Mouse (Mus musculus) limb, embryonic 15.5 days (tissue): ENCODE results near the gene Cuedc2. TPM values are rescaled to one million over a fixed set of nuclear protein-coding genes. Genes with fewer than 3 reads are reported as not detected.

Experiments used
- ATAC-seq: fragments of 200-750 bp; cut with Nextera tagmentation; 2 replicates; pipeline ENCODE4 v1.8.0; 2017; ENCODE audit warnings: low read depth, moderate TSS enrichment; ENCODE audit not compliant: insufficient number of reproducible peaks, low FRiP score, low TSS enrichment
- H3K27ac ChIP-seq: fragments of 300-500 bp; sonication (generic); 2 replicates; pipeline ENCODE4 v1.5.1; 2015; ENCODE audit warnings: moderate library complexity, mild to moderate bottlenecking, inconsistent platforms
- H3K27me3 ChIP-seq: fragments of 300-500 bp; sonication (generic); 2 replicates; pipeline ENCODE4 v1.6.1; 2015; ENCODE audit warnings: inconsistent platforms
- H3K36me3 ChIP-seq: fragments of 300-500 bp; sonication (generic); 2 replicates; pipeline ENCODE4 v1.6.1; 2015; ENCODE audit warnings: inconsistent platforms
- H3K4me1 ChIP-seq: fragments of 300-500 bp; sonication (generic); 2 replicates; pipeline ENCODE4 v1.6.1; 2015; ENCODE audit warnings: inconsistent platforms
- H3K4me2 ChIP-seq: fragments of 300-500 bp; sonication (generic); 2 replicates; pipeline ENCODE4 v1.6.1; 2015; ENCODE audit warnings: mild to moderate bottlenecking, inconsistent platforms
- H3K4me3 ChIP-seq: fragments of 300-500 bp; sonication (generic); 2 replicates; pipeline ENCODE4 v1.5.1; 2015; ENCODE audit warnings: mild to moderate bottlenecking, inconsistent platforms
- H3K9ac ChIP-seq: fragments of 300-500 bp; sonication (generic); 2 replicates; pipeline ENCODE4 v1.6.1; 2015; ENCODE audit warnings: inconsistent platforms
- H3K9me3 ChIP-seq: fragments of 300-500 bp; sonication (generic); 2 replicates; pipeline ENCODE4 v1.6.1; 2016; ENCODE audit warnings: inconsistent platforms
- WGBS: fragments of 180-500 bp; shearing (Covaris S2); methylation state at CpG from one replicate; pipeline ENCODE4 v1.1.7; 2015; 5-methylcytosine and 5-hydroxymethylcytosine counted together
- polyA plus RNA-seq: library from polyadenylated mRNA; unstranded; fragments of >200 nt; fragmentation: Nextera tagmentation; extraction: Ambion mirVana; gene quantifications from 2 replicates; pipeline ENCODE4 v1.2.1, GENCODE M21; 2015

Cuedc2 gene
- polyA plus RNA-seq, 1 experiment from 2014 or later: 150 TPM

- H3K9me3 ChIP-seq: no peaks in the 10 kb centered on the region
- H3K27ac ChIP-seq: no peak overlapping the region
- H3K27me3 ChIP-seq: peaks cover 42% of the 10 kb centered on the region
- peaks cover 46% of the 10 kb centered on the region for H3K36me3 ChIP-seq
- peak overlapping the region; percentile 41 for H3K4me3 ChIP-seq
- ATAC-seq: no peak
- H3K4me2 ChIP-seq: peak overlapping the region; percentile 84
- under 1% methylated on average over 45 of the region's 47 CpGs for WGBS
- 0 out of 2 replicates have a peak overlapping the region, but pooled peaks have one; percentile 27 for H3K9ac ChIP-seq
- H3K4me1 ChIP-seq: peaks cover 35% of the 10 kb centered on the region
Observed at GRCm38 (mm10) chr19:46308706-46309435, 29.6 kb downstream of the Cuedc2 start.

- ATAC-seq: no peak
- Histone ChIP-seq H3K27me3 (peaks cover 37% of the 10 kb centered on the region), H3K4me1 (peaks cover 40% of the 10 kb centered on the region), H3K4me2 (peak overlapping the region; percentile 84), H3K4me3 (peak overlapping the region; percentile 41), H3K36me3 (peaks cover 46% of the 10 kb centered on the region), H3K9me3 (no peaks in the 10 kb centered on the region), H3K9ac (no peak overlapping the region), H3K27ac (no peak overlapping the region)
- 68% methylated on average over 16 of the region's 16 CpGs for whole genome bisulfite sequencing
Observed at GRCm38 (mm10) chr19:46308303-46308702, 30.2 kb downstream of the Cuedc2 start.

- Histone ChIP-seq H3K9ac (no peak overlapping the region), H3K27ac (no peak overlapping the region), H3K9me3 (no peaks in the 10 kb centered on the region), H3K36me3 (peaks cover 44% of the 10 kb centered on the region), H3K27me3 (peaks cover 32% of the 10 kb centered on the region), H3K4me2 (no peak overlapping the region), H3K4me1 (peaks cover 40% of the 10 kb centered on the region), H3K4me3 (no peak overlapping the region)
- WGBS: 84% methylated on average over 16 of the region's 16 CpGs
- no peak for ATAC-seq
Observed at GRCm38 (mm10) chr19:46307781-46308180, 30.7 kb downstream of the Cuedc2 start.

GRCm38 (mm10) chr19:46306751-46307289, 31.7 kb downstream of the Cuedc2 start:
- WGBS: 93% methylated on average over 9 of the region's 9 CpGs
- H3K27ac ChIP-seq: no peak overlapping the region

GRCm38 (mm10) chr19:46306268-46306610, 32.3 kb downstream of the Cuedc2 start:
- H3K9me3 ChIP-seq: no peaks in the 10 kb centered on the region
- H3K27ac ChIP-seq: no peak overlapping the region
- peaks cover 27% of the 10 kb centered on the region for H3K27me3 ChIP-seq
- peak overlapping the region; percentile 46 for H3K9ac ChIP-seq
- peaks cover 29% of the 10 kb centered on the region for H3K36me3 ChIP-seq
- WGBS: 53% methylated on average over 5 of the region's 5 CpGs
- no peak for ATAC-seq
- peaks cover 40% of the 10 kb centered on the region for H3K4me1 ChIP-seq
- H3K4me3 ChIP-seq: peak overlapping the region; percentile 71
- peak overlapping the region; percentile 98 for H3K4me2 ChIP-seq

More at GRCm38 (mm10) chr19:46306751-46307289, 31.7 kb downstream of the Cuedc2 start:
- Histone ChIP-seq H3K4me3 (no peak overlapping the region), H3K9ac (no peak overlapping the region), H3K4me2 (no peak overlapping the region), H3K9me3 (no peaks in the 10 kb centered on the region), H3K4me1 (peaks cover 40% of the 10 kb centered on the region), H3K36me3 (peaks cover 35% of the 10 kb centered on the region), H3K27me3 (peaks cover 27% of the 10 kb centered on the region)
- no peak for ATAC-seq

GRCm38 (mm10) chr19:46305432-46306267, 32.9 kb downstream of the Cuedc2 start:
- Histone ChIP-seq H3K4me3 (peak overlapping the region; percentile 71), H3K4me2 (peak overlapping the region; percentile 98), H3K9ac (peak overlapping the region; percentile 46), H3K9me3 (no peaks in the 10 kb centered on the region), H3K4me1 (peaks cover 40% of the 10 kb centered on the region), H3K27ac (peak overlapping the region; percentile 80), H3K27me3 (peaks cover 24% of the 10 kb centered on the region), H3K36me3 (peaks cover 23% of the 10 kb centered on the region)
- under 1% methylated on average over 43 of the region's 43 CpGs for WGBS
- peak; percentile 65 for ATAC-seq

- peak overlapping the region; percentile 98 for H3K4me2 ChIP-seq
- H3K27me3 ChIP-seq: peaks cover 22% of the 10 kb centered on the region
- peak overlapping the region; percentile 37 for H3K9ac ChIP-seq
- H3K4me1 ChIP-seq: peaks cover 40% of the 10 kb centered on the region
- H3K36me3 ChIP-seq: peaks cover 16% of the 10 kb centered on the region; the same call in 1 of the 2 replicates
- peak overlapping the region; percentile 80 for H3K27ac ChIP-seq
- no peaks in the 10 kb centered on the region for H3K9me3 ChIP-seq
- WGBS: under 1% methylated on average over 34 of the region's 34 CpGs
- H3K4me3 ChIP-seq: peak overlapping the region; percentile 71
- peak; percentile 22; the same call in 1 of the 2 replicates for ATAC-seq
Observed at GRCm38 (mm10) chr19:46304908-46305333, 33.6 kb downstream of the Cuedc2 start.

- Histone ChIP-seq H3K4me3 (peak within 1 kb of the TSS; percentile 71), H3K27me3 (peaks cover 20% of the 10 kb centered on the region), H3K9ac (peak within 1 kb of the TSS; percentile 37), H3K4me1 (peaks cover 37% of the 10 kb centered on the region), H3K4me2 (peak within 1 kb of the TSS; percentile 98), H3K27ac (peak within 1 kb of the TSS; percentile 80), H3K36me3 (peaks cover 10% of the 10 kb centered on the region; the same call in 1 of the 2 replicates), H3K9me3 (no peaks in the 10 kb centered on the region)
- under 1% methylated on average over 39 of the region's 39 CpGs for WGBS
- ATAC-seq: peak; percentile 89
Observed at GRCm38 (mm10) chr19:46304216-46304841, 34.2 kb downstream of the Cuedc2 start, which contains the start of gene Nfkb2. Nfkb2 (plus strand) TSS chr19:46304320.

GRCm38 (mm10) chr19:46303251-46304215, 35.0 kb downstream of the Cuedc2 start:
- H3K27ac ChIP-seq: peak overlapping the region; percentile 80
- no peaks in the 10 kb centered on the region for H3K9me3 ChIP-seq
- H3K36me3 ChIP-seq: peaks cover 10% of the 10 kb centered on the region; the same call in 1 of the 2 replicates
- no peak overlapping the region for H3K9ac ChIP-seq
- peaks cover 19% of the 10 kb centered on the region for H3K27me3 ChIP-seq
- H3K4me2 ChIP-seq: peak overlapping the region; percentile 98
- H3K4me3 ChIP-seq: peak overlapping the region; percentile 71
- ATAC-seq: no peak
- WGBS: 52% methylated on average over 18 of the region's 18 CpGs
- H3K4me1 ChIP-seq: peaks cover 29% of the 10 kb centered on the region

GRCm38 (mm10) chr19:46302551-46302950, 36.0 kb downstream of the Cuedc2 start:
- Histone ChIP-seq H3K36me3 (peaks cover 5% of the 10 kb centered on the region; the same call in 1 of the 2 replicates), H3K27me3 (peaks cover 9% of the 10 kb centered on the region), H3K4me1 (peaks cover 28% of the 10 kb centered on the region), H3K27ac (no peak overlapping the region), H3K9me3 (no peaks in the 10 kb centered on the region), H3K4me3 (no peak overlapping the region), H3K9ac (no peak overlapping the region), H3K4me2 (no peak overlapping the region)
- 89% methylated on average over 4 of the region's 4 CpGs for WGBS
- no peak for ATAC-seq
